Mouse (Mus musculus): ENCODE results near the gene Tmed2. TPM values are rescaled to one million over a fixed set of nuclear protein-coding genes. Genes with fewer than 3 reads are reported as not detected.
A peak's percentile ranks its signal among the peaks of the same experiment; 100 is the strongest.
"Not testable (repeated sequence)": the region's sequence is repeated elsewhere in the genome, so short reads cannot be mapped to it uniquely, and the experiment has no call there.

Tmed2 gene
- 435 and 443 TPM in 2 replicates for polyA plus RNA-seq (2015; fragmentation: Nextera tagmentation; extraction: Ambion mirVana)

- H3K27me3 ChIP-seq (ENCODE audit: control insufficient read depth, insufficient read depth, low read length), result no peaks in the 10 kb centered on the region
- WGBS, result under 1% methylated on average over 35 of the region's 35 CpGs
- ATAC-seq (replicated peaks; ENCODE audit: extremely low read depth, insufficient read depth, low FRiP score), result peak; percentile 92
- H3K27ac ChIP-seq (ENCODE audit: low read length), result peak within 1 kb of the TSS; percentile 91
- H3K9me3 ChIP-seq (replicated peaks; ENCODE audit: control insufficient read depth, low read length), result no peaks in the 10 kb centered on the region
- H3K4me1 ChIP-seq (ENCODE audit: control insufficient read depth, insufficient read depth, low read length), result peaks cover 26% of the 10 kb centered on the region
- peaks cover 20% of the 10 kb centered on the region for H3K36me3 ChIP-seq (ENCODE audit: control insufficient read depth, insufficient read depth)
- peak within 1 kb of the TSS; percentile 97 for H3K4me3 ChIP-seq (ENCODE audit: low read length)
- H3K4me2 ChIP-seq (ENCODE audit: low read depth, low read length), result peak within 1 kb of the TSS; percentile 86
- peak within 1 kb of the TSS; percentile 94 for H3K9ac ChIP-seq (ENCODE audit: low read length)
These were observed at the start of gene Tmed2 for GRCm38 (mm10) chr5:124540383-124540786. Gene Tmed2, plus strand, starts transcription at chr5:124540695.

DNA sequence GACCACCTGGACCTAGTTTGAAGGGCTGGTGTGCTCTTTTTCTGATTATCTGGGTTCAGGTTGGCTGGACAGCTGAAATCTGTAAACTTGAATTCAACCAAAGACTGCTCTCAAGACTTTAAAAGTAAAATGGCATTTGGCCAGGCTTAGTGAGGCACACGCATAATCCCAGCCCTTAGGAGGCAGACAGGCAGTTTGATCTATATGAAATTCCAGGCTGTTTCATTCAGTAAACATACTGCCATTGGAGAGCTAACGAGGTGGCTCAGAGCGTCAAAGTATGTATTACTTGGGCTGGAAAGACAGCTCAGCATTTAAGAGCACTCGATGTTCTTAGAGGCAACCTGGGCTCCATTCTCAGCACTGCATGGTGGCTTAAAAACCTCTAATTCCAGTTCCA lies 48.8 kb upstream of the Tmed2 start:
- Histone ChIP-seq H3K9ac (ENCODE audit: low read length) (no peak overlapping the region), H3K36me3 (ENCODE audit: control insufficient read depth, insufficient read depth) (peaks cover 17% of the 10 kb centered on the region), H3K27me3 (ENCODE audit: control insufficient read depth, insufficient read depth, low read length) (no peaks in the 10 kb centered on the region), H3K9me3 (replicated peaks; ENCODE audit: control insufficient read depth, low read length) (no peaks in the 10 kb centered on the region), H3K27ac (ENCODE audit: low read length) (no peak overlapping the region), H3K4me3 (ENCODE audit: low read length) (no peak overlapping the region), H3K4me2 (ENCODE audit: low read depth, low read length) (no peak overlapping the region), H3K4me1 (ENCODE audit: control insufficient read depth, insufficient read depth, low read length) (no peaks in the 10 kb centered on the region)
- 85% methylated on average over 4 of the region's 4 CpGs for whole genome bisulfite sequencing
- no peak for ATAC-seq (replicated peaks; ENCODE audit: extremely low read depth, insufficient read depth, low FRiP score)

DNA sequence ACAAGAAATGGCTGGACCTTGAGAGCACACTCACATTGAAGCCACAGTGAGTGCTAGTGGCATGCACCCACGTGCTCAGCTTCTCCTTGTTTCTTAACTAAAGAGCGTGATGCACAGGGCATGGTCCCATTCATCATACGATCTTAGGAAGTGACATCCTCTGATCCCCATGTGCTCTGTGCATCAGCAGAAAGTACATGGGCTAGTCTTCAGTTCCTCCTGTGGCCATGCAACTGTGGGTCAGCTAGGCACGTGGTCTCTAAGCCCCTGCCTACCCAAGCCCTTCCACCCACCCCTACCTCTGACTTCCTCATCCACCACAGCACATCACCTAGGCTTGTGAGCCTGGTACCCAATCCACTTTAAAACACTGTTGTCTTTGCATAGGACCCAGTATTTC lies 47.9 kb upstream of the Tmed2 start:
- no peaks in the 10 kb centered on the region for H3K4me1 ChIP-seq (ENCODE audit: control insufficient read depth, insufficient read depth, low read length)
- no peaks in the 10 kb centered on the region for H3K9me3 ChIP-seq (replicated peaks; ENCODE audit: control insufficient read depth, low read length)
- no peak overlapping the region for H3K9ac ChIP-seq (ENCODE audit: low read length)
- H3K4me2 ChIP-seq (ENCODE audit: low read depth, low read length), result no peak overlapping the region
- ATAC-seq (replicated peaks; ENCODE audit: extremely low read depth, insufficient read depth, low FRiP score), result no peak
- no peak overlapping the region for H3K4me3 ChIP-seq (ENCODE audit: low read length)
- no peak overlapping the region for H3K27ac ChIP-seq (ENCODE audit: low read length)
- H3K36me3 ChIP-seq (ENCODE audit: control insufficient read depth, insufficient read depth), result peaks cover 17% of the 10 kb centered on the region
- no peaks in the 10 kb centered on the region for H3K27me3 ChIP-seq (ENCODE audit: control insufficient read depth, insufficient read depth, low read length)
- 75% methylated on average over 4 of the region's 4 CpGs for WGBS

DNA sequence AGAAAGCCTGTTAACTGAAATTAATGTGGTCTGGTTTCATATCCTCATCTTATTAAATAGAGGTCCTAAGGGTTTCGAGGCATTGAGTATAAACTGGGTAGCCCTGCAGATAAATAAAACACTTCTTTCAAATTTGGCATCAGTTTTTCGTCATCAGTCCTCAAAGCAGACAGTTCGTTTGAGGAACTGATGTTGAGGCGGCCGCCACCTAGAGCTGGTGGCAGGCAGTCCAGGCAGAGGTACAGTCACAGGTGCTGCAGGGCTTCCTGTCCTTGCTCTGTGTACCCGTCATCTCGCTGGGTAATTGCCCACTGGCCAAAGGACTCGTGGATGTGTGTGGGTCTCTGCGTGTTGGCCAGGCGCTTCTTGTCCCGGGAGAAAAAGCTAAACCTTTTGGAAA lies 47.0 kb upstream of the Tmed2 start:
- no peak overlapping the region for H3K27ac ChIP-seq (ENCODE audit: low read length)
- H3K4me2 ChIP-seq (ENCODE audit: low read depth, low read length), result no peak overlapping the region
- H3K36me3 ChIP-seq (ENCODE audit: control insufficient read depth, insufficient read depth), result peaks cover 17% of the 10 kb centered on the region
- no peak for ATAC-seq (replicated peaks; ENCODE audit: extremely low read depth, insufficient read depth, low FRiP score)
- WGBS, result 88% methylated on average over 11 of the region's 11 CpGs
- H3K4me3 ChIP-seq (ENCODE audit: low read length), result no peak overlapping the region
- no peaks in the 10 kb centered on the region for H3K9me3 ChIP-seq (replicated peaks; ENCODE audit: control insufficient read depth, low read length)
- H3K4me1 ChIP-seq (ENCODE audit: control insufficient read depth, insufficient read depth, low read length), result peaks cover 7% of the 10 kb centered on the region
- no peaks in the 10 kb centered on the region for H3K27me3 ChIP-seq (ENCODE audit: control insufficient read depth, insufficient read depth, low read length)
- no peak overlapping the region for H3K9ac ChIP-seq (ENCODE audit: low read length)

DNA sequence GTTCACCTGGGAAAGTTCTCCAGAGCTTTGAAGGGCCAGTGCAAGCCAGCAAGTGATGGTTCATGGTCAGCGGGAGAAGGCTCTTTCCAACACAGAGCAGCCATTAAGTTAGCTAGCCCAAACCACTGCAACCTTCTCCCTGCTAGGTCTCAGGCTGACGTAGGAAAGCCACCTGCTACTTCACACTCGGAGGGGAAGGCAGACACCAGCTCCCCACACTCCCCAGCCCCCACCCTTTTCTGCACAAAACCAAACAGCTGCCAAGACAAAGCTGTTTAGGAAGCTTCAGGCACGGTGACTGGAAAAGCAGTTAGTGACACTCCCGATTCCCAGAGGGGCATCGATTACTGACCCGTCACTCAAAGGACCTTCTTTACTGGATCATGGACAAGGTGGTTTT lies 44.9 kb upstream of the Tmed2 start:
- H3K4me1 ChIP-seq (ENCODE audit: control insufficient read depth, insufficient read depth, low read length), result peaks cover 18% of the 10 kb centered on the region
- H3K36me3 ChIP-seq (ENCODE audit: control insufficient read depth, insufficient read depth), result peaks cover 20% of the 10 kb centered on the region
- no peak overlapping the region for H3K4me3 ChIP-seq (ENCODE audit: low read length)
- H3K9me3 ChIP-seq (replicated peaks; ENCODE audit: control insufficient read depth, low read length), result no peaks in the 10 kb centered on the region
- no peak overlapping the region for H3K27ac ChIP-seq (ENCODE audit: low read length)
- no peaks in the 10 kb centered on the region for H3K27me3 ChIP-seq (ENCODE audit: control insufficient read depth, insufficient read depth, low read length)
- 65% methylated on average over 7 of the region's 7 CpGs for WGBS
- no peak for ATAC-seq (replicated peaks; ENCODE audit: extremely low read depth, insufficient read depth, low FRiP score)
- H3K4me2 ChIP-seq (ENCODE audit: low read depth, low read length), result no peak overlapping the region
- H3K9ac ChIP-seq (ENCODE audit: low read length), result no peak overlapping the region

- H3K36me3 ChIP-seq (ENCODE audit: control insufficient read depth, insufficient read depth), result peaks cover 21% of the 10 kb centered on the region
- no peaks in the 10 kb centered on the region for H3K9me3 ChIP-seq (replicated peaks; ENCODE audit: control insufficient read depth, low read length)
- H3K9ac ChIP-seq (ENCODE audit: low read length), result no peak overlapping the region
- WGBS, result 66% methylated on average over 15 of the region's 15 CpGs
- no peak overlapping the region for H3K4me3 ChIP-seq (ENCODE audit: low read length)
- H3K27me3 ChIP-seq (ENCODE audit: control insufficient read depth, insufficient read depth, low read length), result no peaks in the 10 kb centered on the region
- no peak overlapping the region for H3K4me2 ChIP-seq (ENCODE audit: low read depth, low read length)
- H3K4me1 ChIP-seq (ENCODE audit: control insufficient read depth, insufficient read depth, low read length), result peaks cover 18% of the 10 kb centered on the region
- no peak for ATAC-seq (replicated peaks; ENCODE audit: extremely low read depth, insufficient read depth, low FRiP score)
- H3K27ac ChIP-seq (ENCODE audit: low read length), result no peak overlapping the region
These were observed 43.6 kb upstream of the Tmed2 start for GRCm38 (mm10) chr5:124496614-124497514.

DNA sequence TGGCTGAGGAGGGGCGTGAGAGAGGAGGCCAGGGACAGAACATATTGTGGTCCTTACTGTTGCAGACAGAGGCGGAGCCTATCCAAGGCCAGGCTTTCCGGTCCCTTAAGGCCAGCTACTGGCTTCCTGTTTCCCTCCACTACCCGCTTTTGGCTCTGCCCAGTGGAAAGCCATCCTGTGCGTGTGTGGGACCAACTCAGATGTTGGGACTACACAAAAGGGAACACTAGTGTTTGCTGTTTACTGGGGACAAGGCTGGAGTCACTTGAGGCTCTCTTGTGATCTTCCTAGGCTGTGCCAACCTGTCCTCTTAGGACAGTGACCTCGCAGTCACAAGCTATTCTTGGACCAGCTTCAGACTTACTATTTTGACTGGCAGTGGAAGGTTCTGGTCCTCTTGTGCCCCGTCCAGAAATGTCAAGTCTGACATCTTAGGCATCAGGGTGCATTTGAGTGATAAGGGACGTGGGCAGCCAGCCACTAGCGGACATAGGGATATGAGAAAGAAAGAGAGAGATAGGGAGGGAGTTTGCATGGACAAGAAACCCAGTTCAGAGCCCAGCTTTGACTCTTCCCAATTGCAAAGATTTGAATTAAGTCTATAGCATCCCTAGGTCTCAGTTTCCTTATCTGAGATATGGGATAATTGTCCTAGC lies 42.1 kb upstream of the Tmed2 start:
- no peak overlapping the region for H3K4me3 ChIP-seq (ENCODE audit: low read length)
- H3K9me3 ChIP-seq (replicated peaks; ENCODE audit: control insufficient read depth, low read length), result no peaks in the 10 kb centered on the region
- peaks cover 14% of the 10 kb centered on the region for H3K36me3 ChIP-seq (ENCODE audit: control insufficient read depth, insufficient read depth)
- peaks cover 18% of the 10 kb centered on the region for H3K4me1 ChIP-seq (ENCODE audit: control insufficient read depth, insufficient read depth, low read length)
- no peak overlapping the region for H3K4me2 ChIP-seq (ENCODE audit: low read depth, low read length)
- peak; percentile 79 for ATAC-seq (replicated peaks; ENCODE audit: extremely low read depth, insufficient read depth, low FRiP score)
- no peaks in the 10 kb centered on the region for H3K27me3 ChIP-seq (ENCODE audit: control insufficient read depth, insufficient read depth, low read length)
- no peak overlapping the region for H3K9ac ChIP-seq (ENCODE audit: low read length)
- 28% methylated on average over 9 of the region's 9 CpGs for WGBS
- peak overlapping the region; percentile 75 for H3K27ac ChIP-seq (ENCODE audit: low read length)

- no peaks in the 10 kb centered on the region for H3K27me3 ChIP-seq (ENCODE audit: control insufficient read depth, insufficient read depth, low read length)
- 34% methylated on average over 5 of the region's 5 CpGs for WGBS
- no peak overlapping the region for H3K4me2 ChIP-seq (ENCODE audit: low read depth, low read length)
- ATAC-seq (replicated peaks; ENCODE audit: extremely low read depth, insufficient read depth, low FRiP score), result no peak
- H3K9me3 ChIP-seq (replicated peaks; ENCODE audit: control insufficient read depth, low read length), result no peaks in the 10 kb centered on the region
- H3K27ac ChIP-seq (ENCODE audit: low read length), result peak overlapping the region; percentile 75
- peaks cover 18% of the 10 kb centered on the region for H3K36me3 ChIP-seq (ENCODE audit: control insufficient read depth, insufficient read depth)
- peaks cover 18% of the 10 kb centered on the region for H3K4me1 ChIP-seq (ENCODE audit: control insufficient read depth, insufficient read depth, low read length)
- no peak overlapping the region for H3K9ac ChIP-seq (ENCODE audit: low read length)
- no peak overlapping the region for H3K4me3 ChIP-seq (ENCODE audit: low read length)
These were observed 41.5 kb upstream of the Tmed2 start for GRCm38 (mm10) chr5:124499001-124499400.

GRCm38 (mm10) chr5:124500037-124500436 lies 40.5 kb upstream of the Tmed2 start:
- WGBS, result 87% methylated on average over 2 of the region's 4 CpGs
- not testable (repeated sequence) for H3K9ac ChIP-seq (ENCODE audit: low read length); H3K4me3 ChIP-seq (ENCODE audit: low read length); ATAC-seq (replicated peaks; ENCODE audit: extremely low read depth, insufficient read depth, low FRiP score); H3K27me3 ChIP-seq (ENCODE audit: control insufficient read depth, insufficient read depth, low read length); H3K27ac ChIP-seq (ENCODE audit: low read length); H3K9me3 ChIP-seq (replicated peaks; ENCODE audit: control insufficient read depth, low read length); H3K4me2 ChIP-seq (ENCODE audit: low read depth, low read length)
- Histone ChIP-seq H3K36me3 (ENCODE audit: control insufficient read depth, insufficient read depth) (peaks cover 21% of the 10 kb centered on the region), H3K4me1 (ENCODE audit: control insufficient read depth, insufficient read depth, low read length) (peaks cover 18% of the 10 kb centered on the region)

Data from heart, embryonic 16.5 days (tissue).